Mouse (Mus musculus): ENCODE data around the gene Rabgap1l. TPM values are rescaled to one million over a fixed set of nuclear protein-coding genes. Genes with fewer than 3 reads are reported as not detected.

The Rabgap1l gene
- polyA plus RNA-seq, 1 experiment from 2014 or later = 49.4 TPM

- Histone ChIP-seq H3K4me3 (replicated peaks; ENCODE audit: low read length) (no peak overlapping the region), H3K4me1 (replicated peaks; ENCODE audit: control insufficient read depth, insufficient read depth, low read length) (peaks cover 3% of the 10 kb centered on the region; the same call in 1 of the 2 replicates), H3K27ac (ENCODE audit: low read length) (no peak overlapping the region), H3K36me3 (ENCODE audit: control insufficient read depth, insufficient read depth) (no peaks in the 10 kb centered on the region), H3K4me2 (ENCODE audit: low read length) (no peak overlapping the region), H3K9ac (replicated peaks; ENCODE audit: low read depth, low read length) (no peak overlapping the region), H3K27me3 (replicated peaks; ENCODE audit: control insufficient read depth, insufficient read depth, low read length) (no peaks in the 10 kb centered on the region), H3K9me3 (ENCODE audit: control insufficient read depth, low read length) (no peaks in the 10 kb centered on the region)
- ATAC-seq = no peak
- WGBS = 92% methylated on average over 7 of the region's 7 CpGs
Measured at GRCm38 (mm10) chr1:160690516-160691195, 102.4 kb downstream of the Rabgap1l start.

GRCm38 (mm10) chr1:160689511-160689910, 103.5 kb downstream of the Rabgap1l start:
- no peaks in the 10 kb centered on the region for H3K9me3 ChIP-seq (ENCODE audit: control insufficient read depth, low read length)
- no peaks in the 10 kb centered on the region for H3K27me3 ChIP-seq (replicated peaks; ENCODE audit: control insufficient read depth, insufficient read depth, low read length)
- peaks cover 3% of the 10 kb centered on the region; the same call in 1 of the 2 replicates for H3K4me1 ChIP-seq (replicated peaks; ENCODE audit: control insufficient read depth, insufficient read depth, low read length)
- no peak overlapping the region for H3K4me3 ChIP-seq (replicated peaks; ENCODE audit: low read length)
- no peak overlapping the region for H3K27ac ChIP-seq (ENCODE audit: low read length)
- H3K36me3 ChIP-seq (ENCODE audit: control insufficient read depth, insufficient read depth) = no peaks in the 10 kb centered on the region
- H3K4me2 ChIP-seq (ENCODE audit: low read length) = no peak overlapping the region
- no peak for ATAC-seq
- H3K9ac ChIP-seq (replicated peaks; ENCODE audit: low read depth, low read length) = no peak overlapping the region

DNA sequence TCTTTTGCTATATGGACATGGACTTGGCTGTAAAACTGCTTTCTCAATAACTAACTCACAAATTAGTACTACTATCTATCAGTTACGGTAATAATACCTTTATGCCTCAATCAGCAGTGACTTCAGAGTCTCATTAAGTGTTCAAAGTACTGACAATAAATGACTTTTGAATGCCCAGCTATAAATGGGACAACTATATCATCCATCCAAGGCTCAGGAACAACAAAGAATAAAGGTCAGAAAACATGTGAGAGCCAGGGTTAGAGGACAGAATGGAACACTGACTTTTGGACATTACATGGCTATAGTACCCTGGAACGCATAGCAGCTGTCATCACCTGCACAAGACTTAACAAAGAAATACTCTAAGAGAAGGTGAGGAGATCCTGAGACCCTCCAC, 108.8 kb downstream of the Rabgap1l start:
- H3K4me2 ChIP-seq (ENCODE audit: low read length) = no peak overlapping the region
- H3K27ac ChIP-seq (ENCODE audit: low read length) = no peak overlapping the region
- no peaks in the 10 kb centered on the region for H3K4me1 ChIP-seq (replicated peaks; ENCODE audit: control insufficient read depth, insufficient read depth, low read length)
- no peaks in the 10 kb centered on the region for H3K36me3 ChIP-seq (ENCODE audit: control insufficient read depth, insufficient read depth)
- no peak for ATAC-seq
- no peaks in the 10 kb centered on the region for H3K9me3 ChIP-seq (ENCODE audit: control insufficient read depth, low read length)
- WGBS = 92% methylated on average over 2 of the region's 2 CpGs
- H3K4me3 ChIP-seq (replicated peaks; ENCODE audit: low read length) = no peak overlapping the region
- no peaks in the 10 kb centered on the region for H3K27me3 ChIP-seq (replicated peaks; ENCODE audit: control insufficient read depth, insufficient read depth, low read length)
- H3K9ac ChIP-seq (replicated peaks; ENCODE audit: low read depth, low read length) = no peak overlapping the region

DNA sequence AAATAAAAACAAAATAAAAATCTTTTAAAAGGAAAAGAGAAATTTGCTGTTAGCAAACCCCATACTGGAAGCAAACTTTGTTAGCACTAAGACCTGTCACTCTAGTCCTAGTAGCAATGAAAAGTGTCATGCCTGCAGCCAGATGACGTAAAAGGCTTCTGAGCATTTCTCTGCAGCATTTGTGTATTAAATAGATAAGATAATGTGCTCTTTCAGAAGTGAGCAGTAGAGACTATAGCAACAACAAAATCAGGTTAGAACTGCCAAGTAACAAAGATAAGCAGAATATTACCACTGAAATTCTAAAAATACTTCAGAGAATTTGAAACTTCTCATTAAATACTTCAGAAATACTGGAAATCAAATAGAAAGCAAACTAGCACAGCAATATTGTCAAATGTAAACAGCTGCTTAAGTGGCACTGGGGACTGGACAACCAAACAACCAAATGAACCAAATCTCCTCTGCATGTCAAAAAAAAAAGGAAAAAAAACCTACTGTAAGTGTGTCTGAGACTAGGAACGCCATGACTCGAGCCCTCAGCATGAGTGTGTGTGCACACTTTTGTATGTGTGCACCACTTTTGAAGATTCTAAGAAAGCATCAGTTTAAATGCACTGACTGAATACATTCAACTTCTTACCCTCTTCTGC, 111.5 kb downstream of the Rabgap1l start:
- Histone ChIP-seq H3K9ac (replicated peaks; ENCODE audit: low read depth, low read length) (no peak overlapping the region), H3K27me3 (replicated peaks; ENCODE audit: control insufficient read depth, insufficient read depth, low read length) (no peaks in the 10 kb centered on the region), H3K36me3 (ENCODE audit: control insufficient read depth, insufficient read depth) (no peaks in the 10 kb centered on the region), H3K4me3 (replicated peaks; ENCODE audit: low read length) (no peak overlapping the region), H3K27ac (ENCODE audit: low read length) (no peak overlapping the region), H3K9me3 (ENCODE audit: control insufficient read depth, low read length) (no peaks in the 10 kb centered on the region), H3K4me1 (replicated peaks; ENCODE audit: control insufficient read depth, insufficient read depth, low read length) (no peaks in the 10 kb centered on the region), H3K4me2 (ENCODE audit: low read length) (no peak overlapping the region)
- WGBS = 90% methylated on average over 3 of the region's 3 CpGs
- ATAC-seq = no peak

- Histone ChIP-seq H3K27ac (ENCODE audit: low read length) (no peak overlapping the region), H3K9me3 (ENCODE audit: control insufficient read depth, low read length) (no peaks in the 10 kb centered on the region), H3K9ac (replicated peaks; ENCODE audit: low read depth, low read length) (no peak overlapping the region), H3K27me3 (replicated peaks; ENCODE audit: control insufficient read depth, insufficient read depth, low read length) (no peaks in the 10 kb centered on the region), H3K4me3 (replicated peaks; ENCODE audit: low read length) (no peak overlapping the region), H3K4me2 (ENCODE audit: low read length) (no peak overlapping the region), H3K4me1 (replicated peaks; ENCODE audit: control insufficient read depth, insufficient read depth, low read length) (no peaks in the 10 kb centered on the region), H3K36me3 (ENCODE audit: control insufficient read depth, insufficient read depth) (no peaks in the 10 kb centered on the region)
- WGBS = 56% methylated on average over 2 of the region's 2 CpGs
- peak; percentile 59; the same call in 1 of the 2 replicates for ATAC-seq
Measured at GRCm38 (mm10) chr1:160674763-160675162, 118.2 kb downstream of the Rabgap1l start.

DNA sequence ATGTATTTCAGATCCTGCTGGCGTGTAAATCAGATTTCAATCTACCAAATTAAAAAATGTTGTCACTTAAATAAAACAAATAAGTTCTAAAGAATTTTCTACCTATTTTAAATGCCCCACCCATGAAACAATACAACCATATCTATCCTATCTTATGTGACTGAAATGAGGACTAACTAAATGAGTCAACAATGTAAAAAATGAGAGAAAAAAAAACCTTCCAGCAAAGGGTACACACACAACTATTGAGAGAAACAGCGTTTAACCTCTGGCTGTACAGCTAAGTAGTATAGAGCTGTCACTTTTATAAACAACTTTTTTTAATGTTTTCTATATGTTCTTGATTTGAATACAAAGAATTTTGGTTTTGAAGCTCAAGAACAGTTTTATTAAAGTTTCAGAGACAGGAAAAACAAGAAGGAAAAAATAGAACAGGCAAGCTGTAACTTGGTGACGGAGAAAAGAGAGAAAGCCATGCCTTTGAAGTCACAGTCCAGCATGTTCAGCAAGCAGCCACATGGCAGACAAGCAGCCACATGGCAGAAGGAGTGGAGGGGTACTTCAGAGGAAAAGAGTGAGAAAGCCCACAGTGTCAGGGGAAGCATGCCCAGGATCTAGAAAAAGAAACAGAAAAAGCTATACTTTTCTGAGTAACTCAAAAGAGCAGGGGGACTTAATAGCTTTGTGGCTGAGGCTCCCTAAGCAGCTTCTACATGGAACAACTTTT, 120.8 kb downstream of the Rabgap1l start:
- H3K4me2 ChIP-seq (ENCODE audit: low read length) = no peak overlapping the region
- no peaks in the 10 kb centered on the region for H3K9me3 ChIP-seq (ENCODE audit: control insufficient read depth, low read length)
- H3K9ac ChIP-seq (replicated peaks; ENCODE audit: low read depth, low read length) = no peak overlapping the region
- H3K27me3 ChIP-seq (replicated peaks; ENCODE audit: control insufficient read depth, insufficient read depth, low read length) = no peaks in the 10 kb centered on the region
- no peaks in the 10 kb centered on the region for H3K4me1 ChIP-seq (replicated peaks; ENCODE audit: control insufficient read depth, insufficient read depth, low read length)
- no peak overlapping the region for H3K27ac ChIP-seq (ENCODE audit: low read length)
- no peak overlapping the region for H3K4me3 ChIP-seq (replicated peaks; ENCODE audit: low read length)
- WGBS = 73% methylated on average over 3 of the region's 3 CpGs
- no peaks in the 10 kb centered on the region for H3K36me3 ChIP-seq (ENCODE audit: control insufficient read depth, insufficient read depth)
- no peak for ATAC-seq

DNA sequence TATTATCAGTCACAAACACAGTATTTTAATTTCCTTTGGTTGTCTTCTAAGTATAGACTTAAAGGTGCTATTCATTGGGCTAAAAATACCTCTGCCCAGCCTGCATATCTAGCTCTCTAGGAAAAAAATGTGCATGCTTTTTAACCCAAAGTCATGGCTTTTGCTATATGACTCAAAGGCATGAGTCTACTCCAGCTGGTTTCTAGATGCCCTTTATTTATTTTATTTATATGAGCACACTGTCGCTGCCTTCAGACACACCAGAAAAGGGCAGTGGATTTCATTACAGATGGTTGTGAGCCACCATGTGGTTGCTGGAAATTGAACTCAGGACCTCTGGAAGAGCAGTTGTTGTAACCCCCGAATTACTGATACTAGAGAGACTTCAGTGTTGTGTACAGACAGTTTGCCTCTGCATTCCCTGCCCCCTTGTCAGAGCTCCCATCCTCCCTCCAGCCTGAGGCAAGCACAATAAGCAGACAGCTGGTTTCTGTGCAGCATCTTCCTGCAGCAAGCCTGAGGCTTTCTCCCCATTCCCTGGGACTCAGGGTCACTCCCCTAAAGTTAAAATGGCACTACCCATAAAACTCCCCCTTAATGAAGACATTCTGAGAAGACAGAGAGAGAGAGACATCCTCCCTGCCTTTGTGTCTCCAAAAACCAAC, 137.1 kb downstream of the Rabgap1l start:
- Histone ChIP-seq H3K4me3 (replicated peaks; ENCODE audit: low read length) (no peak overlapping the region), H3K27ac (ENCODE audit: low read length) (no peak overlapping the region), H3K4me2 (ENCODE audit: low read length) (no peak overlapping the region), H3K4me1 (replicated peaks; ENCODE audit: control insufficient read depth, insufficient read depth, low read length) (no peaks in the 10 kb centered on the region), H3K9ac (replicated peaks; ENCODE audit: low read depth, low read length) (no peak overlapping the region), H3K27me3 (replicated peaks; ENCODE audit: control insufficient read depth, insufficient read depth, low read length) (no peaks in the 10 kb centered on the region), H3K9me3 (ENCODE audit: control insufficient read depth, low read length) (no peaks in the 10 kb centered on the region), H3K36me3 (ENCODE audit: control insufficient read depth, insufficient read depth) (no peaks in the 10 kb centered on the region)
- no peak for ATAC-seq
- WGBS = 76% methylated on average over 2 of the region's 2 CpGs

DNA sequence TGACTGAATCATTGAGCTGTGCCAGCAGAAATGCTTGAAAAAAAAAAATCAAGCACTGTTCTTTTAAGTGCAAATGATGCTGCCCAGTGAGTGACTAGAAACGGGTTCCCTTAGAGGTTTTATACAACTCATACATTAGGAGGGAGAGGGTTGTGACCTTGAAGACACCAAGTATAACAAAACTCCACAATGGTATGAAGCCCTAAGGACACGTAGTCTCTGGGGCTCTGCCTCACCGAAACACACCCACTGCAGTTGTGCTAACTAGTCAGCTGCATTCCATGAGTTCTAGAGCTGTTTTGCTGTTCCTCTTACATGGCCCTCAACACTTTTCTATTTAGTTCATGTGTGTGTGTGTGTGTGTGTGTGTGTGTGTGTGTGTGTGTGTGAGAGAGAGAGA, 141.3 kb downstream of the Rabgap1l start:
- WGBS = 53% methylated on average over 3 of the region's 3 CpGs
- ATAC-seq = no peak
- H3K4me2 ChIP-seq (ENCODE audit: low read length) = no peak overlapping the region
- H3K4me1 ChIP-seq (replicated peaks; ENCODE audit: control insufficient read depth, insufficient read depth, low read length) = no peaks in the 10 kb centered on the region
- no peaks in the 10 kb centered on the region for H3K36me3 ChIP-seq (ENCODE audit: control insufficient read depth, insufficient read depth)
- H3K27ac ChIP-seq (ENCODE audit: low read length) = no peak overlapping the region
- H3K9ac ChIP-seq (replicated peaks; ENCODE audit: low read depth, low read length) = no peak overlapping the region
- no peak overlapping the region for H3K4me3 ChIP-seq (replicated peaks; ENCODE audit: low read length)
- no peaks in the 10 kb centered on the region for H3K9me3 ChIP-seq (ENCODE audit: control insufficient read depth, low read length)
- H3K27me3 ChIP-seq (replicated peaks; ENCODE audit: control insufficient read depth, insufficient read depth, low read length) = no peaks in the 10 kb centered on the region

- ATAC-seq = no peak
- H3K9ac ChIP-seq (replicated peaks; ENCODE audit: low read depth, low read length) = no peak overlapping the region
- no peak overlapping the region for H3K27ac ChIP-seq (ENCODE audit: low read length)
- H3K27me3 ChIP-seq (replicated peaks; ENCODE audit: control insufficient read depth, insufficient read depth, low read length) = no peaks in the 10 kb centered on the region
- H3K4me3 ChIP-seq (replicated peaks; ENCODE audit: low read length) = no peak overlapping the region
- no peaks in the 10 kb centered on the region for H3K9me3 ChIP-seq (ENCODE audit: control insufficient read depth, low read length)
- no peaks in the 10 kb centered on the region for H3K4me1 ChIP-seq (replicated peaks; ENCODE audit: control insufficient read depth, insufficient read depth, low read length)
- no peak overlapping the region for H3K4me2 ChIP-seq (ENCODE audit: low read length)
- WGBS = 93% methylated on average over 3 of the region's 3 CpGs
- H3K36me3 ChIP-seq (ENCODE audit: control insufficient read depth, insufficient read depth) = no peaks in the 10 kb centered on the region
Measured at GRCm38 (mm10) chr1:160645416-160645815, 147.6 kb downstream of the Rabgap1l start.
